Mouse (Mus musculus): ENCODE measurements around the gene Olfr62.

GRCm38 (mm10) chr4:118711656-118712055 is 52.9 kb downstream of the Olfr62 start:
- TF ChIP-seq POLR2A (IDR thresholded peaks at IDR 0.05; ENCODE audit: borderline replicate concordance, control insufficient read depth, low read depth, low read length) = no peak
- TF ChIP-seq CTCF (IDR thresholded peaks at IDR 0.05; ENCODE audit: control insufficient read depth, insufficient read depth, low read length) = no peak

Data from bone marrow, adult 2 months (tissue).